Mouse (Mus musculus): Measurements from ENCODE around the gene Phldb1.

The Phldb1 gene

DNA sequence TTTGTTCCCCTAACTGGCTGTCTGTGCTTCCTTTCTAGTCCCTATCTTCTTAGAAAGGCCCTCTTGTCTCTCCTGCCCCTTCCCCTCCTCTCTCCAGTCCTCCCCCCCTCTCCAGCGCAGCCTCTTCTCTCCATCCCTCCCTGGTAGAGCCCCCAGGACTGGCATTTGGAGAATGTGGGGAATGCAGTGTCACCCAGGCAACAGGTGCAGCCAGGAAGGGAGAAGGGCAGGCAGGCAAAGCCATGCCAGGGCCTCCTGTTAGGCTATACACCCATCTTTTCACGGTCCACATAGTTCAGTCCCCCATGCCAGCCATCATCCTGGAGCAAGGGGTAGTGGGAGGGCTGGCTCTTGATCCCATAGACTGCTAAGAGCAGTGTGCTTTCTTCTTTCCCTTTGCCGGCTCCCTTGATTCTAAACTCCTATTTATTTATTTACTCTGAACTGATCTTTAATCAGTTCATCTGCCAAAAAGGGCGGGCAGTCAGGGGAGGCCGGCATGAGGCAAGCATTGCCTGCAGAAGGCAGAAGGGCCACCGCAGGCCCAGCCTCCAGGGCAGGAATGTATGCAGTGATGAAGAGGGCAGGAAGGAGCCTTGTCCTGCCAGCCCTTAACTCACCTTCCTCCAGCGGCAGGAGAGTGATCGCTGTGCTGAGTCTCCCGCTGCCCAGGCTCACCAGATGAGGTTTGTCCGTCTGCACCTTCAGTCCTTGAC is 8.4 kb downstream of the Phldb1 start:
- DNase-seq: no peak

- no peak for DNase-seq
Measured at GRCm38 (mm10) chr9:44724665-44725064, 10.3 kb downstream of the Phldb1 start.

- no peak for DNase-seq
Measured at GRCm38 (mm10) chr9:44724223-44724622, 10.8 kb downstream of the Phldb1 start.

DNA sequence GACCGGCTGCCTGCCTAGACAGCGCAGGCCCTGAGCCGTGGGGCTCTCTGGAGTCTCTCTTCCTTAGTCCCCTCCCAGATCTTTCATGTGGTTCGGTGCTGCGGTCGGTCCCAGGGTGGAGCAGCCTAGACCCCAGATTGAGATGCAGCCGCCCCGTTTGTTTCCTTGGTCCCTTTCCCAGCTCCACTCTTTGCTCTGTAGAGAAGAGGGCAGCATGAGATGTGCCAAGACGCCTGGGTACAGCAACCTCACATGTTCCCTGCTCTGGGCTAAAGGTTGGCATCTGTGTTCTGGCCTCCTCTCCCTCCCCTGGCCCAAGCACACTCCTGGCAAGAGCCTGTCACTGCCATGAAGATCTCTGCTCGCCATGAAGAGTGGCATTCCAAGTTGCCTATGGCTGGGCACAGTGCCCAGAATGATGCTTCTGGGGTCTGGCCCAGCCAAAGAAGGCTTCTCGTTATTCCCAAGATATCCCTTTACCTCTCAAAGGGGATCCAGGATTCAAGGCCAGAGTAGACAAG is 11.4 kb downstream of the Phldb1 start:
- DNase-seq: no peak

DNA sequence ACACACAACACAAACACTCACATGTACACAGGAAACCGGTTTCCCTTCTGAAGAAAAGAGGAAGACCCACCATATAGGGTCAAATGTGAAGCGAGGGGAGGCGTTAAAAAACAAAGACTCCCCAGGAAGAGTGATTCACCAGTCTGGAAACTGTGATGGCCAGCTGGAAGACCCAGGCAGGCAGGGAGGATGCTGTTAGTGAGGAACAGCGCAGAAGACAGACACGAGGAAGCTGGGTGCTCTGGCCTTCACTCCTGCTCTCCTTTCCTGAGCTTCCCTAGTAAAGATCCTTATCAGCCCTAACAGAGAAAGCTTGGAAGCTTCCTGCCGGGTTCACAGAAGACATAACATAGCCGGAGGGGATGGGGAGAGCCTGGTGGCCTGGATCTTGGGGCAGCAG is 12.0 kb downstream of the Phldb1 start:
- DNase-seq: no peak

DNA sequence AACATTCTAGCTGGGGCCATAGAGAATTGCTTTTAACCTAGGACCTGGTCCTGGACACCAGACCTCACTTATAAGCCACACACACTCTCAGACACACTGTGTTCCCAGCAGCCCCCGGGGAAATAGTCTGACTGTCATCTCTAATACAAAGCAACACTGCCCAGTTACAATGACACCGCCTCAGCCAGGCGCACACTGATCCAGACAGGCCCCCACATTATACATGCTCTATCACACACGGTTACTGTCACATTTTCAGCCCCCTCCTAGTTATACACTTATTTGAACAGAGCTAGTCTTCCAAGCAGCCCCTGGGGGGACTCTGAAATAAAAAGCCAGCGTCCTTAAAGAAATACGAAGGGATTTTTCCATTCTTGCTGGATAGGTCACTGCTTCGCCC is 12.4 kb downstream of the Phldb1 start:
- no peak for DNase-seq

DNA sequence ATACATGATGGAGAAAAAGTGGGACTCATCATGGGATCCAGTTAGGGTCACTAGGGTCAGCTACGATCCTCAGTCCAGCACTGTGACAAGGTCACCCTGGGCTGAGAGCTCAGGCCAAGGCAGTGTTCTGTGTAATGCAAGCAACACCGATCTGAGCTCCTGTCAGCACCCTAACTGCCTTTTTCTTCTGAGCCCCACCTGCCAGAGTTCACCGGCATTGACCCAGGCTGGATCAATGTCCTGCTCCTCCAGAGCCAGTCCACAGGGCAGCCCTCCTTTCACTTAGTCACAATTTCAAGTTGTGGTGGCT is 13.2 kb downstream of the Phldb1 start:
- no peak for DNase-seq

DNA sequence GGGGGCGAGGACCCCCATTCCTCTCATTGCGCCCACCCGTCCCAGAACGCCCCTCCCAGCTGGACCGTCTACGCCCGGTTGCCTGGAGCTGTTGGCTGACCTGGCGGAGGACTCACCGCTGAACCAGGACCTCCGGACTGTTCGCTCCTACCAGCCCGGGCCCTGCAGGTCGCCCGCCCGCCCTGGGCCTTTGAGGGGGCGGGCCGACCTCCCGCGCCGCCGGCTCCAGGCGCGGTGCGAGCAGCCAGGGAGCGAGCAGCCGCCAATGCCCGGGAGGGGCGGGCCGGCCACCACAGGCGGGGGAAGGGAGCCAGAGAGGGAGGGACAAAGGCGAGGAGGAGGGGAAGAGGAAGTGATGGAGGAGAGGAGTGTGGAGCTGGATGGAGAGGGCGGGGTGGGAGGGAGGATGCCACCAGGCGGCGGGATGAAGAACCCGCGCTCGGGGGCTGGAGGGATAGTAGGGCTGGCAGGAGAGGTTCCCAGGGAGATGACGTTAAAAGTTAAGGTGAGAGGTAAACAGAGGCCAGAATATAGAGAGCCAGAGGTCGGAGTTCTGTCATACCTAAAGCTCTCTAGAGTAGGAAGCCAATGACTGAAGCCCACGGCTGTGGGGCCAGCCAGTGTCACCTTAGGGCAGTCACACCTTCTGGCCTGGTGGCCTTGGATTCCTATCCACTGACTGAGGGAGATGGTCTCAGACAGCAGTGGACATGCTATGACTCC is 13.7 kb downstream of the Phldb1 start:
- peak; percentile 81 for DNase-seq

DNA sequence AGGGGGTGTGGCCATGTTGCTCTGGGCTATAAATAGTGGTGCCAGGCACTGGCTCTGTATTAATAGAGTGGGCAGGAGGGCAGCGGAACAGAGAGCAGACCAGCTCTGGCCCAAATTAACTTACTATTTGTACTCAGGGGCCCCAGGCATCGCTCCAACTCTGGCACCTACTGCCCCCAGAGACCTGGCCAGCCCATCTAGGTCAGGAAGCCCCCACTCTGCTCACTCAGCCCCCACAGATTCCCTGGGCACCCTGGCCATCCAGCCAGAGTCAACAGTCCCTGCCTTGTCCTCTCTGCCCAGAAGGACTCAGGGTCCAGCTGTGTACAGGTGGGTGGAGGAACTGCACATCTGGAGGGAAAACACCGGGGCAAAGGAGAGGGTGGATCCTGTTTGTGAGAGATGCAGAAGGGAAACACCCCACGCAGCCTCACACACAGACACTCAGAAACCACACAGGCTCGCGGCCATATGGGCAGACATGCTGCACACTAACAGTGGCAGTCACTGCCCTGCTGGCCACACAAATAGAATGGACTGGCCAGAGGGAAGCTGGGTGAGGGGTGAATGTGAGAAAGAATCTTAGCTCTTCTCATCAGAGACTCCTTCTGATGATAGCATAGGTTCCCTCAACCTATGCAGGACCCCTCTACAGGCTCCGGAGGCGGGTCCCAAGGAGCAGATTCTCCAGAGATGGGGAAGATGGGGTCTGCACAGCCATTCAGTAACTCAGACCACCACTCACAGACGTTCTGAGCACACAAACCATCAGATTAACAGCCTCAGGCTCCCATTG is 14.4 kb downstream of the Phldb1 start:
- DNase-seq: peak; percentile 44

- DNase-seq: no peak
Measured at GRCm38 (mm10) chr9:44719632-44720357, 15.2 kb downstream of the Phldb1 start.

- no peak for DNase-seq
Measured at GRCm38 (mm10) chr9:44718937-44719631, 15.9 kb downstream of the Phldb1 start.

DNA sequence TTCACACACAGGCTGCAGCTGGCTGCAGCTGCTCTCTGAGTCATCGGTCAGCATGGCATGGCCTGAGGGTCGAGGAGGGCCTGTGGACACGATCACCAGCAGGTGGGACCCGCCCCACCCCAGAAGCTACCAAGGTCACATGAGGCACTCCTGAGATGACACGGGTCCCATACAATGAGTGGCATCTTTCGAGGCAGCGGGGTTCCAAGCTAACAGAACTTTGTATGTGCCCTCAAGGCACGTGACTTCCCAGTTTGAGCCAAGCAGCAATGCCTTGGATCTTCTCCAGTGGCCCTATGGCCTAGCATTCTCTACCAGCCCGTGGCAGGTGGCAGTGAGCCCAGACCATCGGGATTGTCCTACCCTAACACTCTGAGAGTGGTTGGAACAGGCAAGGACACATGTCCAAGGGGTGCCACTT is 17.2 kb downstream of the Phldb1 start:
- peak; percentile 45 for DNase-seq

GRCm38 (mm10) chr9:44716997-44717821 is 17.8 kb downstream of the Phldb1 start:
- DNase-seq: no peak

GRCm38 (mm10) chr9:44715705-44716362 is 19.2 kb downstream of the Phldb1 start:
- DNase-seq: no peak

- DNase-seq: no peak
Measured at GRCm38 (mm10) chr9:44715109-44715508, 19.9 kb downstream of the Phldb1 start.

DNA sequence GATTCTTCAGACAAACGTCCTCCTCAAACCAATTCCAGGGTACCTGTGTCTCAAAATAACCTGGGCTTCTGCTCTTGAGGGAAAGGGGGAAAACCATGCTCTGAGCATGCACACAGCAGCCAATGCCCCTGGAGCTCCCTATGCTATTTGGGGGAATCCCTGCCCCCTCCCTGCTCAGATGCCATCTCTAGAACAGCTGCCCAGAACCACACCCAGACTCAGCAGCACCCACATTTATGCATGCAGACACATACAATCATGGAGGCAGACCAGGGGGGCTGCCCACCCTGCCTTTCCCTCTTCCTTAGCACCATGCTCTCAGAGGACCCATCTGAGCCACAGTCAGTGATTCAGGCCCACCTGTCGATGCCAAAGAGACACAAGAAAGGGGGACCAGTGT is 21.4 kb downstream of the Phldb1 start:
- DNase-seq: no peak

- DNase-seq: no peak
Measured at GRCm38 (mm10) chr9:44713080-44713479, 21.9 kb downstream of the Phldb1 start.

- no peak for DNase-seq
Measured at GRCm38 (mm10) chr9:44711602-44712001, 23.4 kb downstream of the Phldb1 start.

GRCm38 (mm10) chr9:44710213-44710612 is 24.8 kb downstream of the Phldb1 start:
- DNase-seq: no peak

GRCm38 (mm10) chr9:44709600-44709999 is 25.4 kb downstream of the Phldb1 start:
- peak; percentile 47 for DNase-seq

DNA sequence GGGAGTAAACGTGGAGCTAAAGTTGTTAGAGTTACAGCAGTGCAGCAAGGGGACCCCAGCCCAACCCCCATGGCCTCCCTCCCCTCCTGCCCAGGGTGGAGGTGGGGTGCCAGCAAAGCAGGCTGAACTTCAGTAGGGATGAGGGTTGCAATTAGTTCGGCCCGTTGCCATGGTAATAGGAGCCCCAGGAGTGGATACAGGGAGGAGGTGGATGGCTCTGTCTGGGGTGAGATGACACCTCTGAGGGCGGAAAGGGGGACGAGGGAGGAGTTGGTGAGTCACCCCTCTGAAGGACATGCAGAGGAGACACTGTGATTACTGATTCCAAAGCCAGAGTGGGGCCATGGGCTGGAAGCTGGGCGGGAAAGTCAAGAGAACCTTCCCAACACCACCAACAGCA is 26.1 kb downstream of the Phldb1 start:
- no peak for DNase-seq

Measured in right cerebral cortex, postnatal 4 days (tissue).